In the genomic region with DNA sequence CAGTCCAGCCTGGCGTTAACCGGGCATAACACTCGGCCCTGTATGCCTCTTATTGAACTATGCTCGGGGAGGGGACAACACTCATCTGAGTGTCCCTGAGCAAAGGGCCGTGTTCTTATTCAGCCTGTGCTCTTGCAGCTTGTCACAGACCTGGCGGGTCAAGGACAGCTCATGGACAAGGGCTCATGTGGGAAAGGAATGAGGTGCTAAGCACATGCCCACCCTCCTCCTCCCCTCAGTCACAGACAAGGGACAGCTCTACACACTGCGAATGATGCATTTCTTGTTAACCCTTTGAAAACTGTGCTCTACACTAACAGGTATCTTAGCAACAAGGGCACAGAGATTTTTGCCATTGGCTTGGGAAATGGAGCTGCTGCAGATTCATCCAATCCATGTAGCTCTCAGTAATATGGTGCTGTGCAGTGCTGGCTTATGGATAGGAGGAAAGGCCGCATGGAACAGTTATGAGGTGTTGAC, we compare ENCODE assay signal across 14 mouse cellular contexts. TPM values are rescaled to one million over a fixed set of nuclear protein-coding genes. Genes with fewer than 3 reads are reported as not detected.
DNase-seq lines count a peak whose midpoint lies in the region; ATAC-seq and TF ChIP-seq lines count a peak whose summit lies in the region.
"Had no signal": no experiment of that assay in that cellular context is flagged by ENCODE, and none has a peak within 500 bp of the region (broad histone marks: within the 10 kb centered on the region; RNA-seq: fewer than 3 reads in every experiment).

No protein-coding gene starts in this region.

- no peaks in the 10 kb centered on the region for H3K9me3 ChIP-seq in intestine, embryonic 15.5 days
- no peaks in the 10 kb centered on the region for H3K9me3 ChIP-seq in intestine, embryonic 16.5 days (ENCODE audit: control insufficient read depth, low read length)
- H3K9me3 ChIP-seq in lung, postnatal 0 days (ENCODE audit: low read length), result no peaks in the 10 kb centered on the region
- no peaks in the 10 kb centered on the region for H3K9me3 ChIP-seq in midbrain, embryonic 15.5 days
- H3K9me3 ChIP-seq: neural tube, embryonic 12.5 days had no signal

- TF ChIP-seq EP300 in lung, postnatal 0 days (IDR thresholded peaks at IDR 0.05), result no peak

- no peak for TF ChIP-seq CTCF in lung, postnatal 0 days (IDR thresholded peaks at IDR 0.05)

- H3K4me1 ChIP-seq in intestine, embryonic 15.5 days (replicated peaks), result 0 out of 2 replicates have a peak, but pooled peaks cover 3% of the 10 kb centered on the region
- 0 out of 2 replicates have a peak, but pooled peaks cover under 1% of the 10 kb centered on the region for H3K4me1 ChIP-seq in intestine, embryonic 16.5 days (ENCODE audit: control insufficient read depth, insufficient read depth, low read length)
- peaks cover 20% of the 10 kb centered on the region; the same call in 1 of the 2 replicates for H3K4me1 ChIP-seq in lung, postnatal 0 days (ENCODE audit: insufficient read depth, low read depth, low read length)
- H3K4me1 ChIP-seq in midbrain, embryonic 15.5 days, result peaks cover 8% of the 10 kb centered on the region; the same call in 1 of the 2 replicates
- H3K4me1 ChIP-seq: neural tube, embryonic 12.5 days had no signal

- no peaks in the 10 kb centered on the region for H3K27me3 ChIP-seq in intestine, embryonic 15.5 days (replicated peaks)
- H3K27me3 ChIP-seq in intestine, embryonic 16.5 days (replicated peaks; ENCODE audit: control insufficient read depth, insufficient read depth, low read length), result no peaks in the 10 kb centered on the region
- no peaks in the 10 kb centered on the region for H3K27me3 ChIP-seq in lung, postnatal 0 days (replicated peaks; ENCODE audit: insufficient read depth, low read length)
- no peaks in the 10 kb centered on the region for H3K27me3 ChIP-seq in midbrain, embryonic 15.5 days (replicated peaks)
- H3K27me3 ChIP-seq: neural tube, embryonic 12.5 days had no signal

- no peak overlapping the region for H3K27ac ChIP-seq in intestine, embryonic 15.5 days
- no peak overlapping the region for H3K27ac ChIP-seq in intestine, embryonic 16.5 days (ENCODE audit: low read length)
- H3K27ac ChIP-seq in lung, postnatal 0 days (ENCODE audit: low read length), result peak overlapping the region; percentile 64
- no peak overlapping the region for H3K27ac ChIP-seq in midbrain, embryonic 15.5 days
- H3K27ac ChIP-seq: macrophage; neural tube, embryonic 12.5 days had no signal

- ATAC-seq in intestine, embryonic 15.5 days, result peak; percentile 48; the same call in 1 of the 2 replicates
- no peak for ATAC-seq in intestine, embryonic 16.5 days
- ATAC-seq in lung, postnatal 0 days, result peak; percentile 62
- peak; percentile 62 for ATAC-seq in midbrain, embryonic 15.5 days (replicated peaks)
- ATAC-seq: activated CD4-positive, CD25-positive, alpha-beta regulatory T cell, adult 4 months had no signal

- no peak overlapping the region for H3K4me2 ChIP-seq in intestine, embryonic 15.5 days (replicated peaks)
- H3K4me2 ChIP-seq in intestine, embryonic 16.5 days (ENCODE audit: low read depth, low read length), result no peak overlapping the region
- no peak overlapping the region for H3K4me2 ChIP-seq in lung, postnatal 0 days (replicated peaks; ENCODE audit: low read depth, low read length)
- no peak overlapping the region for H3K4me2 ChIP-seq in midbrain, embryonic 15.5 days
- H3K4me2 ChIP-seq: neural tube, embryonic 12.5 days had no signal

- H3K36me3 ChIP-seq in intestine, embryonic 15.5 days, result no peaks in the 10 kb centered on the region
- no peaks in the 10 kb centered on the region for H3K36me3 ChIP-seq in intestine, embryonic 16.5 days (ENCODE audit: control insufficient read depth, insufficient read depth, low read length)
- no peaks in the 10 kb centered on the region for H3K36me3 ChIP-seq in lung, postnatal 0 days (ENCODE audit: insufficient read depth, low read length)
- H3K36me3 ChIP-seq in midbrain, embryonic 15.5 days (replicated peaks), result no peaks in the 10 kb centered on the region
- H3K36me3 ChIP-seq: neural tube, embryonic 12.5 days had no signal

- WGBS in intestine, embryonic 15.5 days, result 68% methylated on average over 8 of the region's 8 CpGs
- WGBS in intestine, embryonic 16.5 days, result 52% methylated on average over 8 of the region's 8 CpGs
- 47% methylated on average over 8 of the region's 8 CpGs for WGBS in lung, postnatal 0 days
- WGBS in midbrain, embryonic 15.5 days, result 71% methylated on average over 8 of the region's 8 CpGs

- H3K4me3 ChIP-seq in intestine, embryonic 15.5 days (replicated peaks), result no peak overlapping the region
- no peak overlapping the region for H3K4me3 ChIP-seq in intestine, embryonic 16.5 days (ENCODE audit: low read length)
- H3K4me3 ChIP-seq in lung, postnatal 0 days (ENCODE audit: low read depth, low read length), result no peak overlapping the region
- H3K4me3 ChIP-seq in midbrain, embryonic 15.5 days, result no peak overlapping the region
- H3K4me3 ChIP-seq: neural tube, embryonic 12.5 days had no signal

- H3K9ac ChIP-seq in intestine, embryonic 15.5 days, result no peak overlapping the region
- no peak overlapping the region for H3K9ac ChIP-seq in intestine, embryonic 16.5 days (ENCODE audit: low read depth, low read length)
- H3K9ac ChIP-seq in lung, postnatal 0 days (replicated peaks; ENCODE audit: low read depth), result no peak overlapping the region
- H3K9ac ChIP-seq in midbrain, embryonic 15.5 days, result no peak overlapping the region
- H3K9ac ChIP-seq: neural tube, embryonic 12.5 days had no signal

- DNase-seq in adrenal gland, postnatal 25 days, result peak; percentile 19
- no peak for DNase-seq in adrenal gland, adult 18-20 months (ENCODE audit: low spot score in 2 of 2)
- no peak for DNase-seq in lung, postnatal 0 days (ENCODE audit: low spot score)
- no peak for DNase-seq in lung, postnatal 36 days
- DNase-seq in right cerebral cortex, postnatal 25 days, result no peak
- DNase-seq: cerebellum, adult 11-12 months; gastrocnemius, postnatal 36 days had no signal

RNA-seq across cellular contexts. Expression of gene Afdn, which starts 24.5 kb away (rescaled TPM):
- total RNA-seq in adrenal gland, postnatal 25 days (2021), result 81.1 and 93.8 TPM in 2 replicates
- total RNA-seq in adrenal gland, adult 18-20 months (2021), result 10 to 100 TPM; 62.4 to 68.4 TPM
- polyA plus RNA-seq in intestine, embryonic 15.5 days (2015; fragmentation: Nextera tagmentation; extraction: Ambion mirVana), result 76.6 and 84.9 TPM in 2 replicates
- polyA plus RNA-seq in intestine, embryonic 16.5 days (2015; fragmentation: Nextera tagmentation; extraction: Ambion mirVana), result 29.3 and 39.5 TPM in 2 replicates
- polyA plus RNA-seq in lung, postnatal 0 days (2015; fragmentation: Nextera tagmentation; extraction: Ambion mirVana), result 148 and 161 TPM in 2 replicates
- polyA plus RNA-seq in midbrain, embryonic 15.5 days (2015; fragmentation: Nextera tagmentation; extraction: Ambion mirVana), result 146 and 164 TPM in 2 replicates

RNA-seq across cellular contexts. Expression of gene Tcte2, which starts 25.8 kb away (rescaled TPM):
- 5.3 and 6.0 TPM in 2 replicates for total RNA-seq in adrenal gland, postnatal 25 days (2021)
- total RNA-seq in adrenal gland, adult 18-20 months (2021), result 1 to 10 TPM; 4.5 to 6.0 TPM
- polyA plus RNA-seq in intestine, embryonic 15.5 days (2015; fragmentation: Nextera tagmentation; extraction: Ambion mirVana), result 3.9 and 6.0 TPM in 2 replicates
- polyA plus RNA-seq in intestine, embryonic 16.5 days (2015; fragmentation: Nextera tagmentation; extraction: Ambion mirVana), result 4.0 and 4.1 TPM in 2 replicates
- polyA plus RNA-seq in lung, postnatal 0 days (2015; fragmentation: Nextera tagmentation; extraction: Ambion mirVana), result 3.9 and 4.4 TPM in 2 replicates
- polyA plus RNA-seq in midbrain, embryonic 15.5 days (2015; fragmentation: Nextera tagmentation; extraction: Ambion mirVana), result 18.4 and 22.8 TPM in 2 replicates
- total RNA-seq: MEL had no signal
- polyA plus RNA-seq: activated CD4-positive, CD25-positive, alpha-beta regulatory T cell, adult 4 months; macrophage had no signal
